ENCODE assay signal across 8 mouse cellular contexts in genomic region chr11:113174011-113174507, GRCm38 (mm10).
DNase-seq lines count a peak whose midpoint lies in the region; ATAC-seq and TF ChIP-seq lines count a peak whose summit lies in the region.

No protein-coding gene starts in this region.

- no peak for TF ChIP-seq CTCF in lung, embryonic 14.5 days (IDR thresholded peaks at IDR 0.05; ENCODE audit: low read depth)
- no peak for TF ChIP-seq CTCF in lung, adult 2 months (IDR thresholded peaks at IDR 0.05; ENCODE audit: insufficient read depth, low read length)

- H3K27me3 ChIP-seq in lung, embryonic 14.5 days (ENCODE audit: insufficient read depth, low read length), result no peaks in the 10 kb centered on the region
- no peaks in the 10 kb centered on the region; the same call in 1 of the 2 replicates for H3K27me3 ChIP-seq in forebrain, embryonic 12.5 days
- no peaks in the 10 kb centered on the region for H3K27me3 ChIP-seq in liver, embryonic 13.5 days

- intact Hi-C loops in left cerebral cortex, postnatal 36 days (cut with DNase I), result loop anchor here (10.0 kb wide), 1 partner anchor 631 kb away; no protein-coding TSS in a partner anchor

- no peak overlapping the region for H3K9ac ChIP-seq in lung, embryonic 14.5 days
- no peak overlapping the region for H3K9ac ChIP-seq in forebrain, embryonic 12.5 days
- no peak overlapping the region for H3K9ac ChIP-seq in liver, embryonic 13.5 days

- DNase-seq in lung, embryonic 14.5 days, result peak; percentile 39
- no peak for DNase-seq in lung, adult 2 months
- DNase-seq in liver, embryonic 13.5 days, result no peak
- peak; percentile 81 for DNase-seq in retina, postnatal 1 day
- DNase-seq in left cerebral cortex, postnatal 36 days (ENCODE audit: low spot score in 2 of 2), result no peak
- no peak for DNase-seq in left cerebral cortex, adult 11 months (ENCODE audit: low spot score)

- H3K4me2 ChIP-seq in lung, embryonic 14.5 days, result no peak overlapping the region
- H3K4me2 ChIP-seq in forebrain, embryonic 12.5 days, result 0 out of 2 replicates have a peak overlapping the region, but pooled peaks have one; percentile 10
- peak overlapping the region; percentile 39 for H3K4me2 ChIP-seq in liver, embryonic 13.5 days

- ATAC-seq in lung, embryonic 14.5 days (ENCODE audit: insufficient read depth), result no peak
- no peak for ATAC-seq in forebrain, embryonic 12.5 days (ENCODE audit: low FRiP score)
- peak; percentile 86 for ATAC-seq in liver, embryonic 13.5 days (ENCODE audit: low read depth)
- no peak; the same call in 1 of the 2 replicates for ATAC-seq in monocyte, adult 5-6 weeks (replicated peaks; ENCODE audit: insufficient number of reproducible peaks, low FRiP score, low TSS enrichment, poor library complexity, severe bottlenecking)

- H3K4me3 ChIP-seq in lung, embryonic 14.5 days (ENCODE audit: low read depth, low read length), result no peak overlapping the region
- H3K4me3 ChIP-seq in lung, adult 2 months (replicated peaks; ENCODE audit: extremely low read depth, low read depth, low read length), result no peak overlapping the region
- H3K4me3 ChIP-seq in forebrain, embryonic 12.5 days (replicated peaks), result no peak overlapping the region
- H3K4me3 ChIP-seq in liver, embryonic 13.5 days (replicated peaks), result no peak overlapping the region

- WGBS in lung, embryonic 14.5 days, result 65% methylated on average over 5 of the region's 5 CpGs
- WGBS in lung, adult 2 months, result 66% methylated on average over 5 of the region's 5 CpGs
- 43% methylated on average over 5 of the region's 5 CpGs for WGBS in forebrain, embryonic 12.5 days
- WGBS in liver, embryonic 13.5 days (ENCODE audit: insufficient replicate concordance), result 34% methylated on average over 5 of the region's 5 CpGs

- H3K9me3 ChIP-seq in lung, embryonic 14.5 days (ENCODE audit: low read depth, low read length), result no peaks in the 10 kb centered on the region
- H3K9me3 ChIP-seq in forebrain, embryonic 12.5 days, result no peaks in the 10 kb centered on the region
- no peaks in the 10 kb centered on the region for H3K9me3 ChIP-seq in liver, embryonic 13.5 days (replicated peaks)

- H3K36me3 ChIP-seq in lung, embryonic 14.5 days (ENCODE audit: insufficient read depth), result no peaks in the 10 kb centered on the region
- H3K36me3 ChIP-seq in forebrain, embryonic 12.5 days (replicated peaks), result no peaks in the 10 kb centered on the region
- H3K36me3 ChIP-seq in liver, embryonic 13.5 days, result no peaks in the 10 kb centered on the region

- H3K27ac ChIP-seq in lung, embryonic 14.5 days (ENCODE audit: low read depth), result no peak overlapping the region; the same call in 1 of the 2 replicates
- peak overlapping the region; percentile 76 for H3K27ac ChIP-seq in forebrain, embryonic 12.5 days
- peak overlapping the region; percentile 88 for H3K27ac ChIP-seq in liver, embryonic 13.5 days

- H3K4me1 ChIP-seq in lung, embryonic 14.5 days (ENCODE audit: insufficient read depth), result no peaks in the 10 kb centered on the region
- H3K4me1 ChIP-seq in lung, adult 2 months (ENCODE audit: control insufficient read depth, insufficient read depth, low read length), result peaks cover 3% of the 10 kb centered on the region; the same call in 1 of the 2 replicates
- peaks cover 57% of the 10 kb centered on the region for H3K4me1 ChIP-seq in forebrain, embryonic 12.5 days
- H3K4me1 ChIP-seq in liver, embryonic 13.5 days (replicated peaks), result peaks cover 27% of the 10 kb centered on the region

- TF ChIP-seq POLR2A in lung, adult 2 months (IDR thresholded peaks at IDR 0.05; ENCODE audit: borderline replicate concordance, extremely low read depth, low read depth, low read length), result no peak

Comparison
In these comparisons a context has a peak if more than half of its experiments do, and no peak if none do; other contexts are left out.
1. DNase-seq: peak in lung, embryonic 14.5 days (single experiment) and retina, postnatal 1 day (single experiment); none in lung, adult 2 months (single experiment), liver, embryonic 13.5 days (single experiment), left cerebral cortex, postnatal 36 days (0 of 2) and left cerebral cortex, adult 11 months (single experiment).